Mouse (Mus musculus) kidney, adult 2 months (tissue): ENCODE results near the gene Kank4. TPM values are rescaled to one million over a fixed set of nuclear protein-coding genes. Genes with fewer than 3 reads are reported as not detected.
"Not testable (repeated sequence)": the region's sequence is repeated elsewhere in the genome, so short reads cannot be mapped to it uniquely, and the experiment has no call there.

Source experiments
- DNase-seq: peaks from one replicate; pipeline ENCODE4 v3.0.0; 2021
- H3K27ac ChIP-seq: fragments of 200-500 bp; 2 replicates; pipeline ENCODE4 v1.5.1; 2012; ENCODE audit warnings: low read depth, low read length, control low read depth, inconsistent platforms; ENCODE audit not compliant: insufficient read depth
- H3K27me3 ChIP-seq: fragments of 200-500 bp; replicated peaks from 2 replicates; pipeline ENCODE4 v1.6.1; 2012; ENCODE audit warnings: mild to moderate bottlenecking, moderate library complexity, low read length, inconsistent platforms; ENCODE audit not compliant: control insufficient read depth, insufficient read depth
- H3K36me3 ChIP-seq: fragments of 200-500 bp; 2 replicates; pipeline ENCODE4 v1.6.1; 2012; ENCODE audit warnings: mild to moderate bottlenecking, moderate library complexity, low read length, inconsistent platforms; ENCODE audit not compliant: control insufficient read depth, insufficient read depth
- H3K4me1 ChIP-seq: fragments of 200-500 bp; 2 replicates; pipeline ENCODE4 v1.6.1; 2011; ENCODE audit warnings: low read length; ENCODE audit not compliant: control insufficient read depth, insufficient read depth
- H3K4me3 ChIP-seq: fragments of 200-500 bp; 2 replicates; pipeline ENCODE4 v1.5.1; 2011; ENCODE audit warnings: mild to moderate bottlenecking, low read depth, low read length, control low read depth; ENCODE audit not compliant: insufficient read depth
- CTCF ChIP-seq: fragments of 200-500 bp; conservative IDR thresholded peaks from 2 replicates; pipeline ENCODE4 v1.5.1; 2011; ENCODE audit warnings: low read depth, mild to moderate bottlenecking, control low read depth, low read length, moderate library complexity, mixed read lengths; ENCODE audit not compliant: insufficient read depth, insufficient read length
- POLR2A ChIP-seq: fragments of 200-500 bp; IDR thresholded peaks from one replicate; pipeline ENCODE4 v1.6.1; 2011; ENCODE audit warnings: low read depth, low read length, control low read depth
- WGBS: fragments of 180-500 bp; shearing (Covaris S2); methylation state at CpG from one replicate; pipeline ENCODE4 v1.1.7; 2018; 5-methylcytosine and 5-hydroxymethylcytosine counted together
- polyA plus RNA-seq: library from polyadenylated mRNA; depleted of rRNA; stranded (reverse); fragments of >200 nt; gene quantifications from 2 replicates; pipeline ENCODE4 v1.2.3, GENCODE M21; 2012

The Kank4 gene
- polyA plus RNA-seq, 1 experiment: 3.2 TPM

GRCm38 (mm10) chr4:98727295-98727958 is 89.9 kb downstream of the Kank4 start:
- TF ChIP-seq POLR2A: no peak
- no peak for TF ChIP-seq CTCF
- Histone ChIP-seq H3K27me3 (no peaks in the 10 kb centered on the region), H3K36me3 (no peaks in the 10 kb centered on the region), H3K27ac (no peak overlapping the region), H3K4me3 (no peak overlapping the region), H3K4me1 (no peaks in the 10 kb centered on the region)
- 25% methylated on average over 21 of the region's 21 CpGs for WGBS
- DNase-seq: no peak

DNA sequence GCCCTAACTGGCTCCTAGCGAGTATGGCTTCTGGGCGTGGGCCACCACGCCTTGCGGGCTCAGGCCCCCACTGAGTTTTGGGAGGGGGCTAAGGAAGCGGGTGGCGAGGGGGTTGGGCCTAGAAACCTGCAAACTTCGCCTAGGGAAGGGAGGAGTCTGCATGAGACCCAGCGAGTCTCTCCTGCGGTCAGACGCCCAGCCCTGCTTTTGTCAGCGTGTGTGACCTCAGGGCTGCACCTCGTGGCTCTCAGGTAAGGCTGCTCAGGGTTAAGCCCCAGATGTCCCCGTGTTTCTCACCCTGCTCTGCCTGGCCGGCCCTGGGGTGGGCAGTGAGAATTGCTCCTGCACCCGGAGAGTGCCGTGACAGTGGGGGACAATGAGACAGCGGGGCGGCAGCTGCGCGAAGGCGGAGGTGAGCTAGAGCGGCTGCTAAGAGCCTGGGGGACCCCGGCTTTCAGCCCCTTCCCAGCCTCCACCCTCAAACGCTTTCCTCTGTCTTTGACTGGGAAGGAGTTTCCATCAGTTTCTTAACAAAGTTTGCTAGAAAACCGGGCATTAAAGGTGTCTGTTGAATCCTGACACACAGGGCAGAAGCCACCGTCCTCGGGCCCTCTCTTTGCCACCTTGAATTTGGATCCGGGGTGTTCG is 90.6 kb downstream of the Kank4 start, which contains the start of gene L1td1:
Gene L1td1, plus strand, starts transcription at position 145 of the 648 bp plus-strand sequence.
- Histone ChIP-seq H3K27ac (no peak within 1 kb of the TSS), H3K4me3 (no peak within 1 kb of the TSS), H3K36me3 (no peaks in the 10 kb centered on the region), H3K4me1 (no peaks in the 10 kb centered on the region), H3K27me3 (no peaks in the 10 kb centered on the region)
- 41% methylated on average over 29 of the region's 29 CpGs for WGBS
- TF ChIP-seq POLR2A: no peak
- TF ChIP-seq CTCF: no peak
- no peak for DNase-seq

- DNase-seq: no peak
Observed at GRCm38 (mm10) chr4:98725439-98725838, 91.9 kb downstream of the Kank4 start.

GRCm38 (mm10) chr4:98724682-98725081 is 92.7 kb downstream of the Kank4 start:
- H3K27me3 ChIP-seq, H3K4me1 ChIP-seq, H3K36me3 ChIP-seq, H3K27ac ChIP-seq, H3K4me3 ChIP-seq, DNase-seq: not testable (repeated sequence)
- WGBS: 89% methylated on average over 1 of the region's 1 CpGs

More at GRCm38 (mm10) chr4:98725439-98725838, 91.9 kb downstream of the Kank4 start:
- Histone ChIP-seq H3K4me1 (no peaks in the 10 kb centered on the region), H3K36me3 (no peaks in the 10 kb centered on the region), H3K27me3 (no peaks in the 10 kb centered on the region), H3K27ac (no peak overlapping the region), H3K4me3 (no peak overlapping the region)
- no peak for TF ChIP-seq CTCF
- no peak for TF ChIP-seq POLR2A
- 42% methylated on average over 4 of the region's 4 CpGs for WGBS

DNA sequence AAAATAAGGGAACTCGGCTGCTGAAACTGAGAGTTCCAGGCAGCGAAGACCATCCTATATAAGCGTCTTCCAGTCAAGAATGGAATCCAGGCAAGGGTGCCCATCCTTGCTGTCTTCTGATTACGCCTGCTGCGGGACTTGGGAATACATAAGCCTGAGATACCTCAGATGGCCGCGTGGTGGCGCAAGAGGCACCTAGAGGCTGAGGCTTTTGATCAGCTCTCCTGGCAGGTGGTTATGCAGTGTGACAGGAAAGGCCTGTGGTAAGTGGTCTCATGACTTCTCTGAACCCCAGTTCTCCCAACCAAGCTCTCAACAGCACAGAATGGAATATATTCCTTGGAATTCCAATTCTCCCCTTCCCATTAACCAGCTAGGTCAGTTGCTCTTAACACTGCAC is 94.9 kb downstream of the Kank4 start:
- Histone ChIP-seq H3K27me3 (no peaks in the 10 kb centered on the region), H3K27ac (no peak overlapping the region), H3K4me1 (no peaks in the 10 kb centered on the region), H3K36me3 (no peaks in the 10 kb centered on the region), H3K4me3 (no peak overlapping the region)
- 15% methylated on average over 8 of the region's 8 CpGs for WGBS
- TF ChIP-seq POLR2A (no peak), CTCF (peak; percentile 80)
- peak; percentile 60 for DNase-seq

DNA sequence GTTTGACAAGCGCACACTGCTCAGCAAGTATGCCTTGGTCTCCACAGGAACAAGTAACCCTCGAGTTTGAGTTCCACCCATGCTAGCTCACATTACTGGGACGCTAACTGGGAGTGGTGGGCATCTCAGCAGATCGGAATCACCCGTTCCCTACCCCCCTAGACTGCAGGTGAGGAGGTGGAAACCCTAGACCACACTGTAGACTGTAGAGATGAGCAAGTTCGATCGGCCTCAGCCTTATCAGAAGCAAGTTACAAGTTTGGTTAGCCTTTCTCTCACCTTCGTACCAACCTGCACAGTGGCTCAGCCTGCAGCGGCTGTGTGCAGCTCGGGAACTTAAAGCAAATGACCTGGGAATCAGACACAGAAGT is 98.8 kb downstream of the Kank4 start:
- 84% methylated on average over 10 of the region's 10 CpGs for WGBS
- no peak overlapping the region for H3K4me3 ChIP-seq
- no peaks in the 10 kb centered on the region for H3K27me3 ChIP-seq
- no peak overlapping the region for H3K27ac ChIP-seq
- TF ChIP-seq POLR2A (no peak), CTCF (no peak)
- no peaks in the 10 kb centered on the region for H3K36me3 ChIP-seq
- H3K4me1 ChIP-seq: no peaks in the 10 kb centered on the region
- DNase-seq: no peak

- TF ChIP-seq CTCF (no peak), POLR2A (no peak)
- no peaks in the 10 kb centered on the region for H3K4me1 ChIP-seq
- DNase-seq: no peak
- H3K27me3 ChIP-seq: no peaks in the 10 kb centered on the region
- H3K4me3 ChIP-seq: no peak overlapping the region
- no peak overlapping the region for H3K27ac ChIP-seq
- no peaks in the 10 kb centered on the region for H3K36me3 ChIP-seq
- 88% methylated on average over 17 of the region's 17 CpGs for WGBS
Observed at GRCm38 (mm10) chr4:98717735-98718546, 99.4 kb downstream of the Kank4 start.
